Mouse (Mus musculus) spleen, embryonic (tissue): ENCODE results near the gene Pdcd6ip.

Source experiments
- CTCF ChIA-PET: fragments of 350-600 bp; sonication (Branson Sonifier 250); formaldehyde crosslinking; loops from one replicate; lab custom pipeline; 2022; lab: Charles Lee

Pdcd6ip gene

DNA sequence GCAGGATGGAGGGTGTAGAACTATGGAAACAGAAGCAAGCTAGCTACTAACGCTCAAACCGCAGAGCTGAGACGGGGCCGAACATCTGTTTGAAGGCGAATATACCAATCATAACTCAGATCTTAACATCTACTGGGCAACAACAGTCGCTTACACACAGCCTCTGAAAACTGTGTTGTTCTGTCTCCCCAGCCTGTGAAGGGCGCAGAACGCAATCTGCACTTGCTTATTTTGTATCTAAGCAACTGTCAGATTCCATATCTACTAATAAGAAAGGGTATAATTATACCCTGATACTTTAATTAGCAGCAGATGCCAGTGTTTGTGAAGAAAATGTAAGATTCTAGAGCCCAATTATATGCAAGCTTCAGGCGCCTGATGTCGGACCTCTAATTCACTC lies 81.3 kb downstream of the Pdcd6ip start:
- CTCF ChIA-PET: interaction anchor here (0.6 to 0.7 kb wide), 2 partner anchors 10 to 257 kb away, joined by 3 to 4 read pairs; no protein-coding TSS in a partner anchor

DNA sequence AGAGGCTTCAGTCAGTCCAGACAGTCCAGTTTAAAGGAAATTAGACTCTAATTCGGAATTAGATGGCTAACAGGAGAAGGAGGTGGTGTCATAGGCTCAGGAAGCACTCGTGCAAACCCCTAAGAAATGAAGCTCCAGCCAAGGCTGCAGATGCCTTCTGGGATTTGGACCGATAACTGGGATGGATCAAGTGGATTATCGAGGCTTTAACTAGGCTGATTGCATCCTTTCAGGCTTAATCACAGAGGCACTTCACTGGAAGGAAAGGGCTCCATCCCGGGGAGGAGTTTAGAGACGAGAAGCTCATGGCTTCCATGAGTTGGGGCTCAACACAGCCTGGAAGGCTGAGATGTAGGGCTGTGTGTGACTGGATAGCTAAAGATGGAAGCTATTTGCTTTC lies 84.0 kb downstream of the Pdcd6ip start:
- CTCF ChIA-PET: no interaction called here

DNA sequence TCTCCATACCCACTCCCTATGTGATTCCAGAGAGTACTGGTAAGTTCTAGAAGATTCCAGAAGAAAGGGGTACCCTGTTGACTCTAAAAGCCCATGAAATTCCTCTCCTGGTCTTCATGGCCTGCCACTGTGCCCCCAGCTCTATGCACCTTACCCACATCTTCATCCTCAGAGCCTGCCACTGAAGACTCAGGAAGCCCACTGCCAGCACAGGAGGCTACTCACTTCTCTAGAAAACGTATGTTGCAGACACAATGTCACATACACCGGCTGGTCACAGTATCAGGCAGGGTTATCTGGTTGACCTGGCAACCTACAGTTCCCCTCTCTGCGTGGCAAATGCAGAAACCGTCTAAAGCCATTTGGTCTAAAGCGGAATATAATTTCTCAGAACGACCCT lies 91.0 kb downstream of the Pdcd6ip start:
- CTCF ChIA-PET: no interaction called here

DNA sequence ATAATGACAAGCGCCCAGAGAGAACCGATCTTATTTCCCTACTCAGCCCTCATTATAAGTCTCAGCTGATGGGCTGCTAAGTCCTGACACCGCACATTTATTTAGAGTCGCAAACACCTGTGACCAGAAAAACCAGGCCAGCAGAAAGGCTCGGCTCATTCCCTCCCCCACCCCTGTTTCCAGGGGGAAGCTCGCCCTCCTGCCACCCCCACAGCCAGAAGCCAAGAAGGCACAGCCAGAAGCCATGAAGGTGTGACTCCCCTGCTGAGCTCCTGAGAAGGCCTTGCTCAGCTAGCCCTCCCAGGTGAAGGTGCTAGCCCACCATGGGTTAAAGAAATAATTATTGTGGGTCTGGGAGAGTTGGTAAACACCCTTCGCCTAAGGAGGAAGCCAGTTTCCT lies 97.3 kb downstream of the Pdcd6ip start:
- CTCF ChIA-PET: no interaction called here

DNA sequence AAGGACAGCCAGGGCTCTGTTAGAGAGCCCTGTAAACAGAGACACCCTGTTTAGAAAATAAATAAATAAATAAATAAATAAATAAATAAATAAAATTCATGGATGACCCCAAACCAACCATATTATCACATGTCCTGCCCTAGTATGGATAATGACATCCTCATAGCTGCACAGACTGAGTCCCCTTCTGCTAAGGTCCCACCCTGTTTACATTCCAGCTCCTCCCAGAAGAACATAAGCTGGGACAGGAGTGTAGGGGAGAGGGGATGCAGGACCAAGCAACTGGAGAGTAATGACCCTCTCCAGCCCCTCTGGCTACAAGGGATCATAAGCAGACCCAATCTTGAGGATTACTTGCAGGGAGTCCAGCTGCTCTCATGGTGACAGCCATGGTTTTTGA lies 105.9 kb downstream of the Pdcd6ip start:
- CTCF ChIA-PET: no interaction called here
